Mouse (Mus musculus) heart, embryonic 13.5 days (tissue): ENCODE data around the gene Atf7ip. TPM values are rescaled to one million over a fixed set of nuclear protein-coding genes. Genes with fewer than 3 reads are reported as not detected.

Experiments
- ATAC-seq: fragments of 200-750 bp; cut with Nextera tagmentation; 2 replicates; pipeline ENCODE4 v1.8.0; 2017; ENCODE audit warnings: moderate TSS enrichment; ENCODE audit not compliant: insufficient number of reproducible peaks, low FRiP score, low TSS enrichment; ENCODE audit errors: extremely low read depth
- H3K27ac ChIP-seq: fragments of 300-500 bp; sonication (generic); replicated peaks from 2 replicates; pipeline ENCODE4 v1.5.1; 2015; ENCODE audit warnings: moderate library complexity, mild to moderate bottlenecking, inconsistent platforms
- H3K27me3 ChIP-seq: fragments of 300-500 bp; sonication (generic); replicated peaks from 2 replicates; pipeline ENCODE4 v1.6.1; 2015; ENCODE audit warnings: mild to moderate bottlenecking, inconsistent platforms
- H3K36me3 ChIP-seq: fragments of 300-500 bp; sonication (generic); 2 replicates; pipeline ENCODE4 v1.6.1; 2015; ENCODE audit warnings: mild to moderate bottlenecking, inconsistent platforms
- H3K4me1 ChIP-seq: fragments of 300-500 bp; sonication (generic); 2 replicates; pipeline ENCODE4 v1.6.1; 2015; ENCODE audit warnings: inconsistent platforms
- H3K4me2 ChIP-seq: fragments of 300-500 bp; sonication (generic); 2 replicates; pipeline ENCODE4 v1.6.1; 2015; ENCODE audit warnings: inconsistent platforms, mild to moderate bottlenecking, moderate library complexity
- H3K4me3 ChIP-seq: fragments of 300-500 bp; sonication (generic); 2 replicates; pipeline ENCODE4 v1.5.1; 2015; ENCODE audit warnings: moderate library complexity, mild to moderate bottlenecking, inconsistent platforms
- H3K9ac ChIP-seq: fragments of 300-500 bp; sonication (generic); 2 replicates; pipeline ENCODE4 v1.6.1; 2015; ENCODE audit warnings: inconsistent platforms, mild to moderate bottlenecking, moderate library complexity
- H3K9me3 ChIP-seq: fragments of 300-500 bp; sonication (generic); 2 replicates; pipeline ENCODE4 v1.6.1; 2016; ENCODE audit warnings: inconsistent platforms
- WGBS: fragments of 180-500 bp; shearing (Covaris S2); methylation state at CpG from one replicate; pipeline ENCODE4 v1.1.7; 2015; ENCODE audit warnings: mixed read lengths; 5-methylcytosine and 5-hydroxymethylcytosine counted together
- polyA plus RNA-seq: library from polyadenylated mRNA; unstranded; fragments of >200 nt; fragmentation: Nextera tagmentation; extraction: Ambion mirVana; gene quantifications from 2 replicates; pipeline ENCODE4 v1.2.1, GENCODE M21; 2015

The Atf7ip gene
- polyA plus RNA-seq, 1 experiment from 2014 or later = 33.7 TPM

DNA sequence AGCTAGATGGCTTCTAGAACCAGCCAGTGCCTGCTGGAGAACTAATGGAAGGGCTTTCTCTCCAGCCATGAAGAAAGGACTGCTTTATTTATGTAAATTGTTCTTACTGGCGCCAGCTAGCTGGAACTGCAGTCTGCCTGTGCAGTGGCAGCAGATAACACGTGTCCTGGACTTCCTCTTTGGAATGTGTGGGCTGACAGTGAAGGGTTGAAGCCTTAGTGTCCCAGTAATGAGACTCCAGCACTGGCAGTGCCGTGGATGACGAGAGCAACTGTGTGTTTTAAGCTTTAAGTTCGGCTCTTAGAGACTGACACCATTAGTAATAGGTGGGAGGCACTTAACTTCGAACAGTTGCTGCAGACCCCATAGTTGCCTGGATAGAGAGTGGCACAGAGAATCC is 37.2 kb downstream of the Atf7ip start:
- peak; percentile 85 for ATAC-seq
- peaks cover 32% of the 10 kb centered on the region for H3K36me3 ChIP-seq
- peak overlapping the region; percentile 62 for H3K4me2 ChIP-seq
- no peaks in the 10 kb centered on the region for H3K27me3 ChIP-seq
- H3K4me3 ChIP-seq = peak overlapping the region; percentile 33
- peaks cover 53% of the 10 kb centered on the region for H3K4me1 ChIP-seq
- 8% methylated on average over 6 of the region's 6 CpGs for WGBS
- peak overlapping the region; percentile 93 for H3K27ac ChIP-seq
- no peaks in the 10 kb centered on the region for H3K9me3 ChIP-seq
- H3K9ac ChIP-seq = peak overlapping the region; percentile 63

DNA sequence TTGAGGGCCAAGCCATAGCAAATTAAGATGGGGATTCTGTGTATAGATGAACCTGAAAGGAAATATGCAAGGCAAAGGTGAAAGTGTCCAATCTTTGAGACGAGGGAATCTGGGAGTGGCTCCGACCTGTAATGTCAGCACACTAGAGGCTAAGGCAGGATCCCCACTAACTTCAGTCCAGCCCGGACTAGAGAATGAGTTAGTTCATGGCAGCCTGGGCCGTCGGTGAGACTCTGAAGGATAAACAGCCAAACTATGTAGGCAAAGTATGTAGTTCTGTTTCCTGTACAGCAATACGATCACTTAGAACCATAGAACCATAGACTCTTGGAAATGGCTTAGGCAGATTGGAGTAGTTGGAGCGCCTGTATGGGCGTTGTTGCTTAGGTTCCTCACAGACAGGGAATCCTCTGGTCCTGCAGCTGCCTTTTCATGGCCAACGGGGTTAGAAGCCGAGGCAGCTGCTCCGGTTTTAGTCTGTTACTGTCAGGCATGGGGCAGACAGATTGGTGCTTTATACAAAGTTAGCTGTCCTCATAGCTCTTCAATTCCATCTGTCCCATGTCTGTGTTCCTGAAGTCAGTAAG is 39.4 kb downstream of the Atf7ip start:
- peaks cover 67% of the 10 kb centered on the region for H3K4me1 ChIP-seq
- no peak overlapping the region for H3K4me3 ChIP-seq
- no peak overlapping the region for H3K4me2 ChIP-seq
- ATAC-seq = no peak
- H3K9me3 ChIP-seq = no peaks in the 10 kb centered on the region
- H3K27ac ChIP-seq = peak overlapping the region; percentile 6
- H3K36me3 ChIP-seq = peaks cover 11% of the 10 kb centered on the region
- WGBS = 84% methylated on average over 11 of the region's 11 CpGs
- no peaks in the 10 kb centered on the region for H3K27me3 ChIP-seq
- H3K9ac ChIP-seq = no peak overlapping the region

DNA sequence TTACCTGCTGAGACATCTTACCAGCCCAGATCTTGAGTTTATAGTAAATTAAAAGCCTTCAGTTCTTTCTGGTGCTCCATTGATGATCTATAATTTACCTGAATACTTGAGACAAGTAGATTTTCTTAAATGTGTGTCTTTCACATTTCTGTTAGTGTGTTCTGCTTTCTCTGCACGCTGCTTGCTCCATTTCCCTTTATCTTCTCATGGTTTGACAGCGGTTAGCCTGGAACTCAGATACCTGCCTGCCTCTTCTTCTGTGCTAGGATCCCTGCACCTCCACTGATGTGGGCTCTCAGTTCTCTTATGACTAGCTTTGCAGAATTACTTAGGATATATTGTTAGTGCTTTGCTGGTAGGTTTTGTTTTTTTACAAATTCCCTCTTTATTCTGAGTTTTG is 40.3 kb downstream of the Atf7ip start:
- Histone ChIP-seq H3K4me3 (no peak overlapping the region), H3K27me3 (no peaks in the 10 kb centered on the region), H3K9me3 (no peaks in the 10 kb centered on the region), H3K36me3 (peaks cover 2% of the 10 kb centered on the region; the same call in 1 of the 2 replicates), H3K4me1 (peaks cover 65% of the 10 kb centered on the region), H3K9ac (no peak overlapping the region), H3K4me2 (no peak overlapping the region), H3K27ac (no peak overlapping the region)
- WGBS = 70% methylated on average over 2 of the region's 2 CpGs
- ATAC-seq = no peak

DNA sequence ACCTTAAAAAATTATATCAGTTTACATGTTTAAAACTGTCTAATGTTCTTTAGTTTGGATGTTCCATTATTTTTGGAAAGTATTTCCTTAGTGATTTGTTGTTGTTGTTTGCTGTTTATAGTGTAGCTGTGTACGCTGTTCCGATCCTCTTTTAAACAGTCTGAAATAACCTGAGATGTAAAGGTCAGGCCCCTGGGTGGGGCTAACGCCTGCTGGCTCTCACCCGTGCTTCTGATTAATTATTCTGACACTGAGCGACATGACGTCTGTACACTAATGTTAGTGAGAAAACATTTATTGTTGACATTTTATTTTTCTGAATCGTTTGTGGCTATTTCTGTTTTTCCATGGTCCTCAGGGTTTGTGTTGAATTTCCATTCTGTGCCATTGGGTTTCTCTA is 41.0 kb downstream of the Atf7ip start:
- no peak for ATAC-seq
- Histone ChIP-seq H3K4me2 (no peak overlapping the region), H3K4me1 (peaks cover 60% of the 10 kb centered on the region), H3K27me3 (no peaks in the 10 kb centered on the region), H3K27ac (no peak overlapping the region), H3K4me3 (no peak overlapping the region), H3K9ac (no peak overlapping the region), H3K9me3 (no peaks in the 10 kb centered on the region), H3K36me3 (no peaks in the 10 kb centered on the region)
- 60% methylated on average over 7 of the region's 7 CpGs for WGBS

DNA sequence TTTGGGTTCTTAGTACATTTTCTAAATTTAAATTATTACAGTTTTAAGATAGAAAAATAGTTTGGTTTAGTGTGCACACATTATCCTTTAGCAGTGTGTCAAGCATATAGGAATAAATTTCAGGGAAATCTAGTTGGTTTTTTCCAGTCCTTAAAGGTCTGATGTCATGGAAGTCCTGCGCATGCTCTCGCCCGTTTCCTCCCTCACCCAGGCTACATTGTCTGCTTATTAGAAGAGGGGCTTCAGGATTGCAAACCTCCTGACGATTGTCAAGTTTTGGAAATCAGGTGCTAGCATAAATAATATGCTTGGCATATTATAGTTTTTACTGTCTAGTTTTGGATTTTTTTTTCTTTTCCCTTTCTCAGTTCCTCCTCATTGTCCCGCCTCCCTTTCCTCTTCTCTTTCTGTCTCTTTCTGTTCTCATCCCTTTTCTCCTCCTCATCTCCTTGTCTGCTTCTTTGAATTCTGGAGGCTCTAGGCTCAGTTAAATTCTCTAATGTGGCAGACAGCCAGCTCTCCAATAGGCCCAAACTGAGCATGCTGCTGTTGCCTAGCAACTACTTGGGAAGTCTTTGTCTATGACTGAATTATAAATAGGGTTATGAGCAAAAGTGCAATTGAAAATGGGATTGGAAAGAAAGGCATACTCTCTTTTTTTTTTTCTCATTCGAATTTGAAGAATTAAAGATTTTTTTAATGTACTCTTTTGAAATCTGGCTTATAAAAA is 42.2 kb downstream of the Atf7ip start:
- Histone ChIP-seq H3K36me3 (0 out of 2 replicates have a peak, but pooled peaks cover 3% of the 10 kb centered on the region), H3K27me3 (no peaks in the 10 kb centered on the region), H3K9me3 (no peaks in the 10 kb centered on the region), H3K27ac (peak overlapping the region; percentile 82), H3K4me1 (peaks cover 52% of the 10 kb centered on the region), H3K9ac (peak overlapping the region; percentile 66), H3K4me2 (0 out of 2 replicates have a peak overlapping the region, but pooled peaks have one; percentile 2), H3K4me3 (no peak overlapping the region)
- no peak for ATAC-seq
- WGBS = 72% methylated on average over 6 of the region's 6 CpGs

DNA sequence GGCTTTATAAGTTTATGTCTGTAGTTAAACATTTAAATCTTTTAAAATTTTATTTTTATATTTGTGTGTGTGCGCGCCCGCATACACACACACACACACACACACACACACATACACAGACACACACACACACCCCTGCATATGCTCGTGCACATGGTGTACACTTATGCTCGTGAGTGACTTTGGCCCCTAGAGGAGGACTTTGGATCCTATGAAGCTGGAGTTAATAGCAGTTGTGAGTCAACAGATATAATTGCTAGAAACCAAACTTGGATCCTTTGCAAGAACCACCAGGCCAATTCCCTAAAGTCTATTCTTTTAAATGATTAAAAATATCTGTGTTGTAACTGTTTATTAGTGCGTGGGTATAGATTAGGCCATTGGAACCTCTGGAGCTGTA is 42.8 kb downstream of the Atf7ip start:
- Histone ChIP-seq H3K27ac (peak overlapping the region; percentile 77), H3K4me3 (no peak overlapping the region), H3K4me2 (0 out of 2 replicates have a peak overlapping the region, but pooled peaks have one; percentile 22), H3K27me3 (no peaks in the 10 kb centered on the region), H3K9me3 (no peaks in the 10 kb centered on the region), H3K4me1 (peaks cover 52% of the 10 kb centered on the region), H3K36me3 (0 out of 2 replicates have a peak, but pooled peaks cover 3% of the 10 kb centered on the region), H3K9ac (no peak overlapping the region)
- no peak for ATAC-seq
- 83% methylated on average over 6 of the region's 6 CpGs for WGBS

DNA sequence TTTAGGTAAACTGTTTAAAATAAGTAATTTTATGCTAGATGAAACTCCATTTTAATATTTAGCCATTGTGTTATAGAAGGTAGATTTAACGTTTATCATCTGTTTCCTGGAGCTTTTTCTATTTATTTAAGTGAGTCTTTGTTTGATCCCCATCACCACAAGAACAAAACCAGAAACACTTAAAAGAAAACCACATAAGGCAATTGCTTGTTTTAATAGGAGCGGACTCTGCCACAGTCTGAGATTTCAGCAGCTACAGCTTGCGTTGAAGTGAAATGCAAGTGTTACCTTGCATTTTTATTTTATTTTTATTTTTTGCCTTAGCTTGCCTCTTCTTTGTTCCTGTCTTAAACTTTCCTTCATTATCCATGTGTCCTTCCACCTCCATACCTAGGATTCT is 43.6 kb downstream of the Atf7ip start:
- no peak overlapping the region for H3K9ac ChIP-seq
- no peaks in the 10 kb centered on the region for H3K9me3 ChIP-seq
- H3K36me3 ChIP-seq = 0 out of 2 replicates have a peak, but pooled peaks cover 3% of the 10 kb centered on the region
- no peak overlapping the region for H3K4me2 ChIP-seq
- H3K27me3 ChIP-seq = no peaks in the 10 kb centered on the region
- H3K4me1 ChIP-seq = peaks cover 49% of the 10 kb centered on the region
- H3K4me3 ChIP-seq = no peak overlapping the region
- no peak overlapping the region for H3K27ac ChIP-seq
- WGBS = 84% methylated on average over 3 of the region's 3 CpGs
- ATAC-seq = no peak

DNA sequence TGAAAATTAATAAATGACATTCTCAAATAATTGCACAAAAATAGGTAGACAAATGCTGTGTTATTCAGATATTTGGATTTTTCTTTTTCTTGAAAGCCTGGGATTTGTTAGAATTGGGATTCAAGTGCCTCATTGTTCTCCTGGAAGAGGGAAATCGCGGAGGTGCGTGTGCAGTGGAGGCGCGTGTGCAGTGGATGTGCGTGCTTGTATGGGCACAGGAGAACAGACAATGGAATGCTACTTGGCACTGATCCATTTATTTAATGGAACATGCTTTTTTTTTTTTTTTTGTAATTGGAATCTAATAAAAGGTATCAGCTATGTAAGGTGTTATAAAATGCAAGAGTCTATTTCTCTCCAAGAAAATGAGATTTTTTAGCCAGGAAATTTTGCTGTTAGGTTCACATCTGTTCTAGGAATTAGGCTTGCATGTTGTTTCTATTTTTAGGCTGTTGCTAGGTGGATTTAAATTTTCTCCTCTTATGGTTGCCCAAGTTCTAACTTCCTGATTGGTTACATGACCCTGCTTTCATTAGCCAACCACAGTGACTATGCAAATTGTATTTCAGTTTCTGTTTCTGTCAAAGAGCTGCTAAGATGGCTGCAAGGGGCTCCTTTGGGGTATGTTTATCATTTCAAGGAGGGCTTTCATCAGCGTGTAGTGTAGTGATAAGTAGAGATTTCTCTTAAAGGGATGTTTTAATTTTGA is 44.8 kb downstream of the Atf7ip start:
- H3K27ac ChIP-seq = peak overlapping the region; percentile 84
- WGBS = 56% methylated on average over 7 of the region's 7 CpGs
- H3K4me3 ChIP-seq = peak overlapping the region; percentile 33
- H3K9ac ChIP-seq = no peak overlapping the region
- H3K4me2 ChIP-seq = peak overlapping the region; percentile 52
- H3K4me1 ChIP-seq = peaks cover 47% of the 10 kb centered on the region
- H3K9me3 ChIP-seq = no peaks in the 10 kb centered on the region
- no peaks in the 10 kb centered on the region for H3K27me3 ChIP-seq
- no peak for ATAC-seq
- H3K36me3 ChIP-seq = 0 out of 2 replicates have a peak, but pooled peaks cover 3% of the 10 kb centered on the region

DNA sequence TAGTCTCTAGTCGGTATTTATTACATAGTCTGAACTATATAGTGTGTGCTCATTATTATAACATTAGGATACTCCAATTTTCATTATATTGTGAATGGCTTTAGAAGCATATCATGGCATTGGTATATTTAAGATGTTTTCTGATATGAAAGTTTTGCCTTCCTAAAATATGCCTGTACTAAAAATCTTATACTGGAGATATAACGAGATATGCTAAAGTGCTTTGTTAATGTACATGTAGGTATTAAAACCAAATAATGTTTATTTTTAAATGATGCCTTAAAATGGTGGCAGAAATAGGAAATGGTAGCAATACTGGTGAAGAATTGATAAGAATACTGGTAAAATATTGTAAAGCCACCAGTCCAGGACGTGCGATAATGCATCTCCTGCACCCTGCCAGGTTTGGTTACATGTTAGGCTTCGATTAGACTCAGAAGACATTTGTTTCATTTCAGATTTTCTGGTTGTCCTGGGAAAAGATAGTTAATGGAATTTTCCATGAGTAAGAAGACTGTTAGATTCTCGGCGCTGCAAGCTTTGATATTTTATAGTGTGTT is 45.7 kb downstream of the Atf7ip start:
- 0 out of 2 replicates have a peak overlapping the region, but pooled peaks have one; percentile 33 for H3K4me3 ChIP-seq
- H3K27ac ChIP-seq = 0 out of 2 replicates have a peak overlapping the region, but pooled peaks have one; percentile 33
- no peak for ATAC-seq

DNA sequence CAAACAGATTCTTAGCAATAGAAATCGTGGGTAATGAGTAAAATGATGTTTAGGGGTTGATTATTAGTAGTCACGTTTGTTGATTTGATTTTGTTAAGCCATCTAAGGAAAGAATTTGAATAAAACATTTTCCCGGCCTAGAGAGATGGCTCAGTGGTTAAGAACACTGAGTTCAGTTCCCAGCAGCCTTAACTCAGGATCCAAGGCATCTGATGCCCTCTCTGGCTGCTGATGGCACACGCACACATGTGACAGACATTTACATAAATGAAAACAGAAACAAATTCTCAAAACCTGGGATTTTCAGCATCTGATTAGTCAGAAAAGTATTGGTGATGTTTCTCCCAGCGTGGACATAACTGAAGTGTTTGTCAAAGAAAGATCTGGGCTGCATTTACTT is 47.2 kb downstream of the Atf7ip start:
- no peak for ATAC-seq
- 80% methylated on average over 5 of the region's 5 CpGs for WGBS
- Histone ChIP-seq H3K36me3 (peaks cover 23% of the 10 kb centered on the region), H3K4me2 (peak overlapping the region; percentile 59; the same call in 1 of the 2 replicates), H3K9me3 (no peaks in the 10 kb centered on the region), H3K4me3 (no peak overlapping the region), H3K27me3 (no peaks in the 10 kb centered on the region), H3K9ac (no peak overlapping the region), H3K4me1 (peaks cover 37% of the 10 kb centered on the region), H3K27ac (peak overlapping the region; percentile 76; the same call in 1 of the 2 replicates)

More for the DNA sequence above, 45.7 kb downstream of the Atf7ip start:
- Histone ChIP-seq H3K36me3 (peaks cover 10% of the 10 kb centered on the region; the same call in 1 of the 2 replicates), H3K4me1 (peaks cover 43% of the 10 kb centered on the region), H3K9me3 (no peaks in the 10 kb centered on the region), H3K27me3 (no peaks in the 10 kb centered on the region), H3K9ac (no peak overlapping the region), H3K4me2 (peak overlapping the region; percentile 32)
- WGBS = 83% methylated on average over 7 of the region's 7 CpGs
